Mouse (Mus musculus) liver, embryonic 14.5 days (tissue): ENCODE measurements around the gene Mettl5. TPM values are rescaled to one million over a fixed set of nuclear protein-coding genes. Genes with fewer than 3 reads are reported as not detected.

Experiments used
- ATAC-seq: fragments of 200-750 bp; cut with Nextera tagmentation; 2 replicates; pipeline ENCODE4 v1.8.0; 2017; ENCODE audit warnings: moderate number of reproducible peaks, mild to moderate bottlenecking, moderate library complexity; ENCODE audit not compliant: insufficient read depth
- DNase-seq, 3 experiments: peaks; one replicate each; pipeline ENCODE4 v3.0.0-alpha.2; 2012 to 2013; ENCODE audit warnings: low read depth in 3 of 3, low spot score in 3 of 3
- H3K27ac ChIP-seq: fragments of 300-500 bp; sonication (generic); 2 replicates; pipeline ENCODE4 v1.5.1; 2014; ENCODE audit warnings: moderate library complexity, mild to moderate bottlenecking, control low read depth, inconsistent platforms
- H3K27me3 ChIP-seq: fragments of 300-500 bp; sonication (generic); 2 replicates; pipeline ENCODE4 v1.6.1; 2014; ENCODE audit warnings: mild to moderate bottlenecking, low read length, moderate library complexity; ENCODE audit not compliant: control insufficient read depth, insufficient read depth
- H3K36me3 ChIP-seq: fragments of 300-500 bp; sonication (generic); replicated peaks from 2 replicates; pipeline ENCODE4 v1.6.1; 2014; ENCODE audit warnings: low read depth; ENCODE audit not compliant: control insufficient read depth, insufficient read depth
- H3K4me1 ChIP-seq, 2 experiments: fragments of 200-500 bp in 1 of 2; fragments of 300-500 bp in 1 of 2; sonication (generic) in 1 of 2; replicated peaks; 2 replicates each; pipeline ENCODE4 v1.6.1; 2012 to 2014; ENCODE audit warnings: antibody characterized with exemption in 1 of 2, inconsistent platforms in 1 of 2, low read length in 1 of 2; ENCODE audit not compliant: control insufficient read depth in 2 of 2, insufficient read depth in 2 of 2
- H3K4me2 ChIP-seq: fragments of 300-500 bp; sonication (generic); 2 replicates; pipeline ENCODE4 v1.6.1; 2014; ENCODE audit warnings: low read depth, mild to moderate bottlenecking, control low read depth, moderate library complexity
- H3K4me3 ChIP-seq, 2 experiments: fragments of 200-500 bp in 1 of 2; fragments of 300-500 bp in 1 of 2; sonication (generic) in 1 of 2; 2 replicates each; pipeline ENCODE4 v1.5.1; 2012 to 2014; ENCODE audit warnings: low read depth in 2 of 2, low read length in 2 of 2, mild to moderate bottlenecking in 2 of 2, control low read depth in 1 of 2, inconsistent platforms in 1 of 2, moderate library complexity in 1 of 2; ENCODE audit not compliant: insufficient read depth in 1 of 2
- H3K9ac ChIP-seq: fragments of 300-500 bp; sonication (generic); replicated peaks from 2 replicates; pipeline ENCODE4 v1.6.1; 2014; ENCODE audit warnings: mild to moderate bottlenecking, control low read depth, moderate library complexity
- H3K9me3 ChIP-seq: fragments of 300-500 bp; sonication (generic); 2 replicates; pipeline ENCODE4 v1.6.1; 2016; ENCODE audit warnings: low read length, mixed read lengths; ENCODE audit not compliant: control insufficient read depth
- CTCF ChIP-seq: IDR thresholded peaks from 2 replicates; pipeline ENCODE4 v1.5.1; 2016; ENCODE audit warnings: antibody characterized with exemption, low read depth, control low read depth
- EP300 ChIP-seq: IDR thresholded peaks from 2 replicates; pipeline ENCODE4 v1.6.1; 2016; ENCODE audit warnings: antibody characterized with exemption, low read depth
- WGBS: fragments of 180-500 bp; shearing (Covaris S2); extraction: QIAGEN DNeasy Blood & Tissue Kit; methylation state at CpG from one replicate; pipeline ENCODE4 v1.1.7; 2014; ENCODE audit not compliant: insufficient replicate concordance; 5-methylcytosine and 5-hydroxymethylcytosine counted together
- polyA plus RNA-seq, 2 experiments: library from polyadenylated mRNA; depleted of rRNA in 1 of 2; stranded (reverse) in 1 of 2; unstranded in 1 of 2; fragments of >200 nt; fragmentation: Nextera tagmentation in 1 of 2; extraction: Ambion mirVana in 1 of 2; gene quantifications; 2 replicates each; pipeline versions ENCODE4 v1.2.1 to v1.2.3; 2012 to 2014

The Mettl5 gene
- polyA plus RNA-seq, 2 experiments: 9.4 to 35.4 TPM

DNA sequence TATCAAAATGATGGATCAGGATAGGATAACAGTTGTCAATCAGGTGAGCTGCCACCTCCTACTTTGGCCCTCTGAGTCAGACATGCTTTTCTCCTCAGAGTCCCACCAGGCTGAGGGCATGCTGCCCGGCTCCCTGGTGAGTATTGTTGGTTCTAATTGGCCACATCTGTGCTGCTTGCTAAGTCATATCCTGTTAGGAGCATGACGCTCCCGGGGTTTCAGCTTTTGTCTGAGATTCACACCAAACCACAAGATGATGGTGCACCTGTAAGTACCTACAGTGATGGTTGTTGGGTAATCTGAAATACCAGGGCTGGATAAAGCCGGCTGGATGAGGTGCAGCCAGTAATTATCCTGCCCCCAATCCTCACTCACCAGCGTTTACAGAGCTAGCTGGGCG, 45.2 kb downstream of the Mettl5 start:
- Histone ChIP-seq H3K9me3 (no peaks in the 10 kb centered on the region), H3K36me3 (no peaks in the 10 kb centered on the region), H3K27me3 (no peaks in the 10 kb centered on the region), H3K4me1 (no peaks in the 10 kb centered on the region), H3K9ac (no peak overlapping the region), H3K4me2 (no peak overlapping the region), H3K27ac (no peak overlapping the region), H3K4me3 (no peak overlapping the region)
- DNase-seq (no peak), ATAC-seq (no peak)
- WGBS: 42% methylated on average over 6 of the region's 6 CpGs
- no peak for TF ChIP-seq CTCF
- no peak for TF ChIP-seq EP300

DNA sequence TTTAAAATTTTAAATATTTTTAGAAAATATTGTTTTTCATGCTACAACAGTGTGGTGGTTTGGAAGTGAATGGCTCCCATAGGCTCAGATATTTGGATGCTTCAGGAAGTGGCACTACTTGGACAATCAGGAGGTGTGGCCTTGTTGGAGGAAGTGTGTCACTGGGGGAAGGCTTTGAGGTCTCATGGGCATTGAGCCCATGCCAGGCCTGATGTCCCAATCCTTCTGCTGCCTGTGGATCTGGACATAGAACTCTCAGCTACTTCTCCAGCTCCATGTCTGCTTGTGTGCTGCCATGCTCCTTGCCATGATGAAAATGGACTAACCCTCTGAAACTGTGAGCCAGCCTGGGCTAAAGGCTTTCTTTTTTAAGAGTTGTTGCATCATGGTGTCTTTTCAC, 46.7 kb downstream of the Mettl5 start:
- H3K9me3 ChIP-seq: no peaks in the 10 kb centered on the region
- H3K36me3 ChIP-seq: peaks cover 6% of the 10 kb centered on the region
- TF ChIP-seq CTCF (no peak), EP300 (no peak)
- H3K4me3 ChIP-seq: no peak overlapping the region
- no peak overlapping the region for H3K27ac ChIP-seq
- no peaks in the 10 kb centered on the region for H3K4me1 ChIP-seq
- no peak for DNase-seq
- ATAC-seq: no peak
- no peak overlapping the region for H3K4me2 ChIP-seq
- no peak overlapping the region for H3K9ac ChIP-seq
- no peaks in the 10 kb centered on the region for H3K27me3 ChIP-seq

DNA sequence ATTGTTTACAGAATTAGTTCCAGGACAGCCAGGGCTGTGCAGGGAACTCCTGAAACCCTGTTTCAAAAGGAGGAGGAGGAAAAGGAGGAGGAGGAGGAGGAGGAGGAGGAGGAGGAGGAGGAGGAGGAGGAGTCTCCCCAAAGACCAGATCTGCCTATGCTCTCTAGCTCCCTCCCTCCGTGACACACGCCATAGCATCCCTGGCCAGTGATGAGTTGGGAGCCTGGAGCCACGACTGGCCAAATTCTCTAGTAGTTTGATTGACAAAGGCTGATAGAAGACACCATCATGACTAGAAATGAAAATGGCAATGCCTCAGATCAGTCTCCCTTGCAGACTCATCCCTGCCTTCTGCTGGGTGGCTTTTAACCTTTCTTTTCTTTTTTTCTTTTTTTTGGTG, 47.4 kb downstream of the Mettl5 start:
- Histone ChIP-seq H3K4me3 (no peak overlapping the region), H3K36me3 (peaks cover 7% of the 10 kb centered on the region), H3K27me3 (no peaks in the 10 kb centered on the region), H3K4me2 (no peak overlapping the region), H3K9me3 (no peaks in the 10 kb centered on the region), H3K9ac (no peak overlapping the region), H3K27ac (no peak overlapping the region), H3K4me1 (no peaks in the 10 kb centered on the region)
- TF ChIP-seq CTCF: peak; percentile 68
- TF ChIP-seq EP300: no peak
- ATAC-seq (peak; percentile 66), DNase-seq (no peak)
- 47% methylated on average over 3 of the region's 3 CpGs for WGBS

- no peak for DNase-seq
- Histone ChIP-seq H3K9ac (no peak overlapping the region), H3K36me3 (peaks cover 8% of the 10 kb centered on the region), H3K4me1 (no peaks in the 10 kb centered on the region), H3K27me3 (no peaks in the 10 kb centered on the region), H3K4me2 (no peak overlapping the region), H3K27ac (no peak overlapping the region), H3K9me3 (no peaks in the 10 kb centered on the region), H3K4me3 (no peak overlapping the region)
- peak; percentile 35; the same call in 1 of the 2 replicates for ATAC-seq
- TF ChIP-seq EP300 (no peak), CTCF (no peak)
- WGBS: 66% methylated on average over 7 of the region's 7 CpGs
Measured at GRCm38 (mm10) chr2:69837244-69837967, 48.0 kb downstream of the Mettl5 start.

DNA sequence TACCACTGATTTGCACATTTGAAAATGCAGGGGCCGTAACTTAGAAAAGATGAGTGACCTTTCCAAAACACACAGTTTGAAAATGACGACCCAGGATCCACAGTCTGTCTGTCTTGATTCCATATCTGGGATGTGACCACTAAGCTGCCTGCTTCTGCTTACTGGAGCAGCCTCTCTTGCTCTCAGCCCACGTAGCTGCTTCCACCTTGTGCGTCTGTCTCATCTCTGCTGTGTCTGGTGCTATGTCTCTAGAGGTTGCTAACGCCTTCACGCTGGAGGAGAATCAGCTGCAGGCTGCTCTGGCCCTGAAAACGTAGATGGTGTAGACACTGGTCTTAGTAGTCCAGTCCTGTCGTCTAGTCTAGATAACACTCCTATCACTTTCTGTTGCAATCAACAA, 55.3 kb downstream of the Mettl5 start:
- Histone ChIP-seq H3K4me1 (peaks cover 0 to 11% of the 10 kb centered on the region in 2 experiments; a peak in 2 of 4 replicates), H3K4me2 (no peak overlapping the region), H3K27me3 (no peaks in the 10 kb centered on the region), H3K36me3 (peaks cover 32% of the 10 kb centered on the region), H3K27ac (no peak overlapping the region), H3K9me3 (no peaks in the 10 kb centered on the region), H3K4me3 (no peak overlapping the region), H3K9ac (no peak overlapping the region)
- DNase-seq: no peak
- 60% methylated on average over 8 of the region's 8 CpGs for WGBS
- ATAC-seq: no peak
- TF ChIP-seq CTCF (no peak), EP300 (no peak)
